Mouse (Mus musculus) CH12.LX (cell line): ENCODE results near the gene Hpse.

ENCODE experiments used
- CTCF ChIP-seq, 2 experiments: IDR thresholded peaks in 1 of 2; conservative IDR thresholded peaks in 1 of 2; 2 replicates each; pipeline ENCODE4 v1.5.1; 2011 to 2012; ENCODE audit warnings: low read depth in 2 of 2, low read length in 2 of 2, improper control_type of control experiment in 1 of 2, inconsistent platforms in 1 of 2, mild to moderate bottlenecking in 1 of 2, moderate library complexity in 1 of 2
- EP300 ChIP-seq: IDR thresholded peaks from 2 replicates; pipeline ENCODE4 v1.6.1; 2011; ENCODE audit warnings: low read length, improper control_type of control experiment
- HCFC1 ChIP-seq: IDR thresholded peaks from 2 replicates; pipeline ENCODE4 v1.6.1; 2012; ENCODE audit warnings: low read depth, mild to moderate bottlenecking, inconsistent platforms, low read length, improper control_type of control experiment
- RCOR1 ChIP-seq: conservative IDR thresholded peaks from 2 replicates; pipeline ENCODE4 v1.6.1; 2012; ENCODE audit warnings: low read depth, mild to moderate bottlenecking, inconsistent platforms, low read length, improper control_type of control experiment
- ZKSCAN1 ChIP-seq: IDR thresholded peaks from 2 replicates; pipeline ENCODE4 v1.6.1; 2012; ENCODE audit warnings: low read depth, inconsistent platforms, low read length, improper control_type of control experiment, borderline replicate concordance

GRCm38 (mm10) chr5:100646558-100646957 lies 73.0 kb downstream of the Hpse start:
- TF ChIP-seq CTCF (conservative IDR thresholded peaks at IDR 0.05 in 1 of 2, IDR thresholded peaks at IDR 0.05 in 1 of 2; ENCODE audit: low read depth in 2 of 2, low read length in 2 of 2) (no peak), HCFC1 (no peak), ZKSCAN1 (no peak), EP300 (no peak), RCOR1 (no peak)
